Mouse (Mus musculus) 3134 (cell line): ENCODE measurements at regions not wholly inside any gene's neighbourhood (a gene's known extent, or its start where the extent isn't known, plus 50 kb on each side); places are given as distances from the start of the nearest gene placed in this dataset.
A peak's percentile ranks its signal among the peaks of the same experiment; 100 is the strongest.
"Not testable (repeated sequence)": the region's sequence is repeated elsewhere in the genome, so short reads cannot be mapped to it uniquely, and the experiment has no call there.

Experiments used
- DNase-seq: peaks from one replicate; pipeline ENCODE4 v3.0.0-alpha.2; 2011; ENCODE audit warnings: low spot score; ENCODE audit not compliant: insufficient read length; ENCODE audit errors: extremely low read depth

DNA sequence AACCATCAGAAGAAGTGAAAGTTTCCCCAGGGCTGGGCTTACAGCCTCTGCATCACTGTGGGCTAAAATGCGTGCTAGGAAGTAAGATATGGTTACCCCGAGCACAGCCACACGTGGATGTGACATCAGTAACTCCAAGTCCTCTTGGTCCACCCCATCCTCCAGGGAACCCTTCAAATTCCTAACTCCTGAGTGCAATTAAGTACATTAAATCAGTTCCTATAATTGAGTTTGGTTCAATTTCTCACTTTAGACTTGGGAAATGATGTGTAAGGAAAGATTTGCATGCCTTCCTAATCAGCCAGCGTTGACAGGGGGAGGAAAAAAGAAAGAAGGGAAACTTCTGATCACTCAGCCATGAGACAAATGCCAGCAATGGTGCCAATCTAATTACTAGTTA is 129.2 kb upstream of the Tenm4 start:
- DNase-seq, result no peak

DNA sequence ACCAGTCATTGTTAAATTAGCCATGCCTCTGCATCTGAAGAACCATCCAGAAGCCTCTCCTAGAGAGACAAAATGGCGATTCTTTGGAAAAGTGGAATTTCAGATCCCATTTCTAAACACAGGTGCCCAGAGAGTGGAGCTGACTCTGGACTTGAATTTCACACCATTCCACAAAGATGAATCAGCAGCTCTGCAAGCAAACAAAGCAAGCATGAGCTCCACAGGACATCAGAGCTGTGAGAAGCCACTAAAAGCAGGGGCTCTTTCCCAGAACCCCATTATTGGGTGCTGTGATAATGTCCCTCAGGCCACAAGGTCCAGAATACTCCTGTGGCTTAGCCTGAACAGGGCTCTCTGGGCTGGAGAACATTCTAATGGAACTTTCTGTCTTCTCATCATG is 119.4 kb upstream of the Tenm4 start:
- DNase-seq, result peak; percentile 54

DNA sequence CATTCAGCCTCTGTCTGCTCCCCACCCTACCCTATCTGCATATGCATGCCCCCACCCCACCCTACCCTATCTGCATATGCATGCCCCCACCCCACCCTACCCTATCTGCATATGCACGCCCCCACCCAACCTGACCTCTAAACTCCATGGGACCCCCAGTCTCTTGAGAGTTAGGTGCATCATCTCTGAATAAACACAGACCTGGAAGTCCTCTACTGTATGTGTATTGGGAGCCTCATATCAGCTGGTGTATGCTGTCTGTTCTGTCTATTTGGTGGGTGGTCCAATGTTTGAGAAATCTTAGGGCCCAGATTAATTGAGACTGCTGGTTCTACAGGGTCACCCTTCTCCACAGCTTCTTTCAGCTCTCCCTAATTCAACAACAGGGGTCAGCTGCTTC is 109.4 kb upstream of the Tenm4 start:
- not testable (repeated sequence) for DNase-seq

DNA sequence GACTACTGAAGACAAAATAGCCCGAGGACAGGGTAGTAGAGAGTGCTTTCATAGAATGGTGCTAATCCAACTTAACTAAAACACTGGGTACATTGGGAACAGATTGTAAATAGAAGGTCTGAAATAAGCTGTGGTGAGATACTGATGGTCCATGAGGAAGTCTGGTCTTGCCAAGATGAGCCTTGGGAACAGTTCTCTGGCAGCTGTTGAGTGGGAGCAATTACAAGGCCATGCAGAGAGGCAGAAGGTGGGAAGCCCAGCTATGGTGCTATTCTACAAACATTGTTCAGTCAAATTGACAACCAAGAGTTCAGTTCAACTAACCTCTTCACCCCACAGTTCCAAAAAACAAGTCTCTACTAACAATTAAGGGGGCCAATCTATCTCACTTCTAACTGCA is 92.5 kb upstream of the Tenm4 start:
- DNase-seq, result no peak

DNA sequence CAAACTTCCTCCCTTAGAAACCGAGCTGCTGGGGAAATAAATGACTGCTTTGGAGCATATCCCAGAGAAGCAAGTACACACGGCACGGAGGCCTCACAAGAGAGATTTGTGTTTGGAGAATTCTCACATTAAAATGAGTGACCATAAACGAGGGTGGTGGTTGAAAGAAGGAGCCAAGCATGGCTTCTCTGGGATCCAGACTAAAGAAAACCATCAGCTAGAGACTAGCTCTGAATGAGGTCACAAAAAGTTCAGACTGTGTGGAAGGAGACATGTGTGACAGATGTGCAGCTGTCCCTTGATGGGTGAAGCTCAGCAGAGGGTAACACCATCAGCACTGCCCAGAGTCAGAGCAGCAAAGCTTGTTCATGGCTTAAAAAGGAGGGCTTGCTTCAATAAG is 89.4 kb upstream of the Tenm4 start:
- DNase-seq, result no peak

DNA sequence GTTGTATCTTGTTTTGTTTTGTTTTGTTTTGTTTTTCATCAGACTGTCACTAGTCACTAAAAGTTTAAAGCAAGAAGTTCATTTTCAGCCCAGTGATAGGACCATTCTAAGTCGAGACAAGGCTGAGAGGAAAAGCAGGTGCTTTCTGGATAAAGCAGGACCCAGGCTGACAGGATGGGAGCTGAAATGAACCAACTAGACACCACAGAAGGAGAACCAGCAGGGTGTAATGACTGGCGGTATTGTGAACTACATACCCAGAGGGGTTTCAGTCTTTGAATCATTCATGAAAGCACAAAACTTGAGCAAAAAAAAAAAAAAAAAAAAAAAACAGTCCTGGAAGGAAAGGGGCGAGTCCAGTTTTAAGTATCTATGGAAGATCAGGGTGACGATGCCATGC is 75.9 kb upstream of the Tenm4 start:
- no peak for DNase-seq

DNA sequence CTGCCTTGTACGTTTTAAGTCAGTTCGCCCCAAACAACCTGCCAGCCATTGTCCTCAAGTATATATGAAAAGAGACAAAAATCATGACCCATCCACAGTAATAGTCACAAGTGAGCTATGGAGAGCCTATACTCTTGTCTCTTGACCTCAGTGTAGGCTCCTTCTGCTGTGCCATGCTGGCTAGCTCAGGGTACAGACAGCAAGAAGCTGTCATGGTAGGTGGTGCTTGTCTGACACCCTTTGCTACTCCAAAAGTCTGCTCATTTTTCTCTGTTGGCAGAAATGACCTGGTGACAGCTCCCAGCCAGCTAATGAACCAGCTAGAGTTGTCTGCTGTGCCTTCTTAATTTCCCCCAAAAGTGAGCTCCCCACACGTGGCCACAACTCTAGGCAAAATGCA is 75.3 kb upstream of the Tenm4 start:
- no peak for DNase-seq

DNA sequence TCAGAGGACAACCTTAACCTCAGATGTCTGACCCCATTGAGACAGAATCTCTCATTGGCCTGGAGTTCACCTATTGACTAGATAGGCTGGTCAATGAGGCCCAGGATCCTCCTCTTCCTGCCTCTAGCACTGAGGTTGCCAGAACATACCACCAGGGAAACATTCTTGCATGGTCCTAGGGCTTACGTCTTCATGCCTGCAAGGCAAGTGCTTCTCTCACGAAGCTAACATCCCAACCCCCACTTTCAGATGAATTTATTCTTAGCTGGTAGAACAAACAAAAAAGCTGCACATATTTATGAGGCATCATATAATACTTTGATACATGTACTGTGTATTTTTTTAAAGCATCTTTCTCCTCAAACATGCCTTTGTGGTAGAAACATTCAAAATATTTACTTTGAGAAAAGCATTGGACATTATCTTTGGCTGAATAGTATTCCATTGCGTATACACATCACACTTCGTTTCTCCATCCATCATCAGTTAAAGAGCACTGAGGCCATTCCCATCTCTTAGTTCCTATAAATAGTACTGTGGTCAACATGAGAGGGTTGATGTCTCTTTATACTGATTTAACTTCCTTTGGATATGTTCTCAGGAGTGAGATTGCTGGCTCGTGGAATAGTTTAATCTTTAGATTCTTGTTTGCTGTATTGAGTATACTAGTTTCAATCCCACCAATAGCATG is 72.2 kb upstream of the Tenm4 start:
- DNase-seq, result no peak

DNA sequence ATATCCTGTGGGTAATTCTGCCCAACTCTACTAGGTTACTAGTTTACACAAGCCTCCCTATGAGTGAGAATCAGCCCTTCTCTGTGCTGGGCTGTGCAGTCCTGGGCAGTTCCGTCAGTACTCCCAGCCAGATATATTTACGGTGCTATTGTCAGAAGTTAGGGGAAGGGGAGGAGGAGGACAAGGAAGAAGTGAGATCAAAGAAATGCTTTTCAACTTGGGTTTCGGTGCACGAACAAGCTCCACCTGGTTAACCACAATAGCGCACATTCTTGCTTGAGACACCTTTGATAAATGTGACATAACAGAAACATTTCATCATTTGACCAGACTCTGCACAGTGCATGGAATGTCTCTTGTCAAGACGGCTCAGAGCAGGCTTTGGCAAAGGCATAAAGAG is 68.3 kb upstream of the Tenm4 start:
- no peak for DNase-seq

DNA sequence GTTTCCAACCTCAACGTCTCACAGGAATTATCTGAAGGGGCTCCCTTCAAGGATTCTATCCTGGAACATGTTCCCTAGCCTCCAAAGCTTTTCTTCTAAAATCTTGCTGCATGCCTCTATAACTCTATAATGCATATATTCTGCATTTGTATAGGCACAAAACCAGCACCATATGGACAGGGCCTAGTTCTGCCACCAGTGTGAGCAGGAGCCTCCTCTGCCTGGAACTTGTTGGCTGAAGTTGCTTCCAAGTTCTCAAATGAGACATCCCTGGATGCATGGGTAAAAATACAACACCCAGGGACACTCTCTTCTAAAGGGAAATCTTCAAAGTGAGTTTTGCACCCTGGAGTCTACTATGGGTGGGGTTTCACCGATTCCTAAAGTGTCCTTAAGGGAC is 62.3 kb upstream of the Tenm4 start:
- no peak for DNase-seq

DNA sequence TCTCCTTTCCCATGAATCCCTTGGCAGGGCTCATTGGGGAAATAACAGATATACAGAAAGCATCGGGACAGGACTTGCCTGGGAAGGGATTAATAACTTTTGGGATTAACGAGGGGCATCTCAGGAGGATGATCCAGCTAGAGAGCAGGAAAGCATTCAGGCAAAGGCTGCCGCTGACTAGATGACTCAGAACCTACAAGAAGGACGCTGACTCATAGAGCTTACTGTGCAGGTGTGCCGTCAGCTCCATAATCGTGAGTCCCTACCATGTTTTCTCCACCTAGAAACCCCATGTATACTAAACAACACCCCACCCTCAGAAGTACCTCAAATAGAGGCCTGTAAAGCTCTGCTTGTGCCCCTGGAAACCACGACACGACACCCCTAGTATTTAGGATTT is 50.9 kb upstream of the Tenm4 start:
- DNase-seq, result no peak
